Comparison of ENCODE assay signal across 8 mouse cellular contexts in the genomic region with DNA sequence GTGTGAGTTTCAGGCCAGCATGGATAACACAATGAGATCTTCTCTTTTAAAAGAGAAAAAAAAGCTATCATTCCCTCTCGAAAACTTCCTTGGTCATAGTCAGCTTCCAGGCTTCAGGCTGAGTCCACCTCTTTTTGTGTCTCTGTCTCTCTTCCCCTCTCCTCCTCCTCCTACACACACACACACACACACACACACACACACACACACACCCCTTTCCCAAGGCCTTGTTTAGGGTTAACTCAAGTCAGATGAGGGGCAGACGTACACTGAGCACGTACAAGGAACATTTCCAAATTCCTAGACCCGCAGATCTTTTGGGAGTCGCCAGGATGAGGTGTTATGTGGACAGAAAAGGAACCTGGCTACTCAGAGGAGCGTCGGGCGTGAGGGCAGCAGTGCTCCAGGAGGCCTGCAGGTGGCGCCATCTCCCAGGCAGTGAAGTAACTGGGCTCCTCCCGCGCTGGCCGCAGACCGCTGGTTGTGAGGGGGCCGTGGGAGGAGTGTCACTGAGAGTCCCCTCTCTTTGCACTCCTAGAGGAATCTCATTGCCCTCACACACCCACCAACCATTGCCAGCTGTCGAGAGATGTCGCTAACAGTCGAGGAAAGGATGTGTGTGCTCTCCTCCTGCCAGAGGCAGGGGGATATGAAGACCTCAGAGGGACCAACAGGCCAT. TPM values are rescaled to one million over a fixed set of nuclear protein-coding genes. Genes with fewer than 3 reads are reported as not detected.
DNase-seq lines count a peak whose midpoint lies in the region; ATAC-seq and TF ChIP-seq lines count a peak whose summit lies in the region.

No protein-coding gene starts in this region.

- peak; percentile 85 for ATAC-seq in kidney, embryonic 14.5 days (ENCODE audit: low FRiP score, low TSS enrichment)
- peak; percentile 64; the same call in 1 of the 2 replicates for ATAC-seq in liver, postnatal 0 days
- ATAC-seq in neural tube, embryonic 13.5 days (ENCODE audit: low read depth), result peak; percentile 68

- H3K9ac ChIP-seq in kidney, embryonic 14.5 days (ENCODE audit: low read depth, low read length), result no peak overlapping the region; the same call in 1 of the 2 replicates
- H3K9ac ChIP-seq in liver, postnatal 0 days (replicated peaks), result no peak overlapping the region
- 0 out of 2 replicates have a peak overlapping the region, but pooled peaks have one; percentile 22 for H3K9ac ChIP-seq in neural tube, embryonic 13.5 days

- peak; percentile 85 for TF ChIP-seq CTCF in cortical plate, adult 2 months (IDR thresholded peaks at IDR 0.05; ENCODE audit: extremely low read depth, insufficient read depth, low read length)
- peak; percentile 98 for TF ChIP-seq CTCF in liver, postnatal 0 days (IDR thresholded peaks at IDR 0.05; ENCODE audit: low read depth)

- H3K27me3 ChIP-seq in kidney, embryonic 14.5 days (ENCODE audit: control insufficient read depth, insufficient read depth, low read length), result no peaks in the 10 kb centered on the region
- no peaks in the 10 kb centered on the region for H3K27me3 ChIP-seq in liver, postnatal 0 days (ENCODE audit: insufficient read depth, low read length)
- peaks cover 4% of the 10 kb centered on the region; the same call in 1 of the 2 replicates for H3K27me3 ChIP-seq in neural tube, embryonic 13.5 days

- intact Hi-C loops in gastrocnemius, postnatal 36 days (cut with DNase I), result loop anchor here (2.0 kb wide), 2 partner anchors 152 to 240 kb away; no protein-coding TSS in a partner anchor

- H3K36me3 ChIP-seq in kidney, embryonic 14.5 days (ENCODE audit: control insufficient read depth, insufficient read depth, low read length), result no peaks in the 10 kb centered on the region
- H3K36me3 ChIP-seq in liver, postnatal 0 days (replicated peaks; ENCODE audit: insufficient read depth, low read length), result no peaks in the 10 kb centered on the region
- peaks cover 9% of the 10 kb centered on the region; the same call in 1 of the 2 replicates for H3K36me3 ChIP-seq in neural tube, embryonic 13.5 days

- H3K4me1 ChIP-seq in cortical plate, adult 2 months (ENCODE audit: control insufficient read depth, insufficient read depth, low read length), result no peaks in the 10 kb centered on the region
- H3K4me1 ChIP-seq in kidney, embryonic 14.5 days (ENCODE audit: control insufficient read depth, insufficient read depth, low read length), result no peaks in the 10 kb centered on the region
- H3K4me1 ChIP-seq in liver, postnatal 0 days (ENCODE audit: insufficient read depth), result peaks cover 5% of the 10 kb centered on the region
- H3K4me1 ChIP-seq in neural tube, embryonic 13.5 days (replicated peaks), result peaks cover 13% of the 10 kb centered on the region

- H3K4me2 ChIP-seq in kidney, embryonic 14.5 days (replicated peaks; ENCODE audit: low read depth, low read length), result peak overlapping the region; percentile 22; the same call in 1 of the 2 replicates
- peak overlapping the region; percentile 42; the same call in 1 of the 2 replicates for H3K4me2 ChIP-seq in liver, postnatal 0 days (ENCODE audit: low read depth, low read length)
- H3K4me2 ChIP-seq in neural tube, embryonic 13.5 days, result peak overlapping the region; percentile 44

- H3K9me3 ChIP-seq in kidney, embryonic 14.5 days (ENCODE audit: control insufficient read depth, low read length), result no peaks in the 10 kb centered on the region
- no peaks in the 10 kb centered on the region for H3K9me3 ChIP-seq in liver, postnatal 0 days (ENCODE audit: low read length)
- H3K9me3 ChIP-seq in neural tube, embryonic 13.5 days, result no peaks in the 10 kb centered on the region

- TF ChIP-seq POLR2A in cortical plate, adult 2 months (IDR thresholded peaks at IDR 0.05; ENCODE audit: extremely low read depth, insufficient read depth, low read length), result no peak

- H3K4me3 ChIP-seq in cortical plate, adult 2 months (ENCODE audit: insufficient read depth, low read length), result no peak overlapping the region
- H3K4me3 ChIP-seq in kidney, embryonic 14.5 days (ENCODE audit: low read length), result no peak overlapping the region
- no peak overlapping the region for H3K4me3 ChIP-seq in liver, postnatal 0 days (ENCODE audit: low read depth, low read length)
- no peak overlapping the region for H3K4me3 ChIP-seq in neural tube, embryonic 13.5 days

- WGBS in kidney, embryonic 14.5 days, result 6% methylated on average over 17 of the region's 17 CpGs
- 4% methylated on average over 17 of the region's 17 CpGs for WGBS in liver, postnatal 0 days (ENCODE audit: insufficient replicate concordance)
- 6% methylated on average over 17 of the region's 17 CpGs for WGBS in neural tube, embryonic 13.5 days

- TF ChIP-seq EP300 in liver, postnatal 0 days (IDR thresholded peaks at IDR 0.05; ENCODE audit: low read depth), result no peak

- no peak overlapping the region for H3K27ac ChIP-seq in cortical plate, adult 2 months (ENCODE audit: insufficient read depth, low read length)
- no peak overlapping the region for H3K27ac ChIP-seq in kidney, embryonic 14.5 days (ENCODE audit: low read depth, low read length)
- H3K27ac ChIP-seq in liver, postnatal 0 days (ENCODE audit: low read depth), result no peak overlapping the region
- H3K27ac ChIP-seq in neural tube, embryonic 13.5 days (replicated peaks), result no peak overlapping the region

- peak; percentile 29 to 49 for DNase-seq in urinary bladder, adult 18-20 months (ENCODE audit: low spot score in 2 of 2)
- no peak for DNase-seq in urinary bladder, postnatal 10 days (ENCODE audit: low spot score)
- DNase-seq in gastrocnemius, postnatal 36 days, result peak; percentile 30 to 45
- peak; percentile 82 for DNase-seq in liver, postnatal 0 days
- peak; percentile 67 for DNase-seq in testis, postnatal 14 days (ENCODE audit: low spot score)

RNA-seq across cellular contexts. Expression of a gene that starts 51.3 kb away (rescaled TPM):
- polyA plus RNA-seq in cortical plate, adult 2 months (2012; rRNA removed), result 297 and 298 TPM in 2 replicates
- 100 to 1,000 TPM; 102 to 107 TPM for total RNA-seq in gastrocnemius, postnatal 36 days (2021)
- 13.9 and 19.5 TPM in 2 replicates for polyA plus RNA-seq in kidney, embryonic 14.5 days (2014; fragmentation: Nextera tagmentation; extraction: Ambion mirVana)
- 11.9 and 13.1 TPM in 2 replicates for polyA plus RNA-seq in liver, postnatal 0 days (2015; fragmentation: Nextera tagmentation; extraction: Ambion mirVana)
- polyA plus RNA-seq in neural tube, embryonic 13.5 days (2015; fragmentation: Nextera tagmentation; extraction: Ambion mirVana), result 29.1 and 29.6 TPM in 2 replicates
